Mouse (Mus musculus) inflammation-experienced regulatory T-cells (primary cell): ENCODE data around the gene Lamtor4. TPM values are rescaled to one million over a fixed set of nuclear protein-coding genes. Genes with fewer than 3 reads are reported as not detected.

Experiments used
- polyA plus RNA-seq, 2 experiments: library from polyadenylated mRNA; unstranded; fragments of 100-300 nt; shearing (Covaris generic); gene quantifications; one replicate each; pipeline ENCODE4 v1.2.1; 2017

Lamtor4 gene
- polyA plus RNA-seq = 100 to 1,000 TPM in 1 of 2 experiments, 10 to 100 TPM in 1; 61.4 to 105 TPM

GRCm38 (mm10) chr5:138255353-138256093 lies at the start of gene Lamtor4:
Gene Lamtor4, plus strand, starts transcription at chr5:138255482.

DNA sequence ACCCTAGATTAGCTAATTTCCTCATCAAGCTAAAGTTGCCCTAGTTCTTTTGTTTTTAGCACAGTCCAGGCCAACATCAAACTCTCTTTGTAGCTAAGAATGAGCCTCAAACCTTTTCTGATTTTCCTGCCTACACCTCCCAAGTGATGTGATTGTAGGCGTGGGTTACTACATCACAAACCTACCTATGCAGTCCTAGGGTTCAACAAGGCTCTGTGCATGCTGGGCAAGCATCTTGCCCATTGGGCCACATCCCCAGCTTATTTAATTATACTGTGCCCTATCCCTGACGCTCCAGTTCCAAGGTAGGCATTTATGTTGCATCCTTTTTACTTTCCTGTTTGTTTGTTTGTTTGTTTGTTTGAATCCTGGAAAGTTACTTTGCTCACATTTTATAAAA lies 29.6 kb upstream of the Lamtor4 start, which contains the start of gene Nxpe5:
TSS of gene Nxpe5 (plus strand) at position 199 of the 400 bp plus-strand sequence.

DNA sequence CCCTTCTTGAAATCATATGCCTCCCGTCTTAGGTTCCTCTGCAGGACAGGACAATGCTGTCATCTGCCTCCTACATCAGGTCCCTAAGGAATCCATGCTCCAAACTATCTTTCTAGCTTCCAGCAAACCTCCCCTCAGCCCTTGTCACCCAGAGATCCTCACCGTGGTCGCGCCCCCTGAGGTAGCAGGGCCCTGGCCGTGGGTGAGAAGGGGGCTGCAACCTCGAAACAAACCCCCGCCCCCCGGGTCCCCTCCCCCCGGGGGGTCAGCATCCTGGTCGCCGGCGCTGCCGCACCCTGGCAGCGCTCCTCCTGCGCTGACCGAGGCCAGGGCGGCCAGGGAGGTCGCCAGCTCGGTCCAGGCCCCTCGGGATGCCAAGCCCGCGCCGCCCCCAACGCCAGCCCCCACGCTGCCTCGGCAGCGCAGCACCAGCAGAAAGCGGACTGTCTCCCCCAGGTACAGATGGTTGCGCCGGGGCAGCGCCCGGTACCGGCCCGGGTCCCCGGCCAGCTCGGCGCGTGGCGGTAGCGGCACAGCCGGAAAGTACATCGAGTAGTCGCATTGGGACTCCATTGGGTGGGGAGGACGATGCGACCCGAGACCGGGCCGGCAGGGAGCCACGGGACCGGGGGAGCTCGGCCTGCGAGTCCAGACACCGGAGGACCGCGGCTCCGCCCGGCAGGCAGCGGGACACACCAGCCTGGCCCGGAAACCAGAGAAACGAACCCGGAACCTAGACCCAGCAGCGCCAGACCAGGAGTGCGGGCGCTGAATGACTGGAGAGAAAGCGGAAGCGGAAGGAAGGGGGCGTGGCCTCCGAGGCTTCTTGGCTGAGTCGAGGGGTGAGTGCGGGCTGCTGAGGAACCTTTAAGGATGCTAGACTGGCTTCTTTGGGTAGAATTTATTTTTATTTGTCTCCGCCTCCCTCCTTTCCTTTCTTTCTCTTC lies 8.3 kb downstream of the Lamtor4 start, which contains the start of gene BC037034:
TSS of gene BC037034 (minus strand) at position 774 of the 947 bp plus-strand sequence.

DNA sequence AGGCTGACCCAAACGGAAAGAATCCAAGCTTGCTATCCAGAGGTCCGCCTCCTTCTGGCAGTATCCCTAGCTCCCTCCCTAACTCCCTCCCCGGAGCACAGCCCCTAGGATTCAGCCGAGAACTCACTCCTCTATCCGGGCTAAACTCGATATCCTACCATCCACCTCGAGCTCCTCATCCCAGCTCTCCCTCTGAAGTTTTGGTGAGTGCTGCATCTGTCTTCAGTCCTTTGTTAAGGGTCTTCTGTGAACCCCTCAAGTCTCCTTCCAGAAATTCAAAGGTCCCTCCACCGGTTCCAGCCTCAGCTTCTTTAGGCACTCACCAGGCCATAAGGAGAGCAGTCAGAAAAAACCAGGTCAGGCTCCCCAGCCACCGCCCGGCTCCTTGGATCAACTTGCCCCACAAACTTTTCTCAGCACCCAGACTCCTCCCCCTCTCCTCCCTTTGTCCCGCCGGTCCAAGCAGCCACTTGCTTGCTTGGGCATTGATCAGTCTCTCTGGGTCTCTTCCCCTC lies 17.2 kb downstream of the Lamtor4 start, which contains the start of gene Gal3st4:
TSS of gene Gal3st4 (minus strand) at position 432 of the 515 bp plus-strand sequence.

GRCm38 (mm10) chr5:138279585-138280424 lies 24.5 kb downstream of the Lamtor4 start, which contains the start of the genes Gm43720, Gpc2 and Stag3:
Gene Gm43720, minus strand, starts transcription at chr5:138279958.
Gene Gpc2, minus strand, starts transcription at chr5:138280005.
Gene Stag3, plus strand, starts transcription at chr5:138280240.

Other genes starting within 250 kb of the Lamtor4 start
- gene Smok3a, start 234.2 kb upstream of the Lamtor4 start, polyA plus RNA-seq = 1 to 10 TPM in 1 of 2 experiments, under 1 TPM in 1; 0.11 to 2.1 TPM
- 1 to 10 TPM in 1 of 2 experiments, not detected in 1; 7.7 TPM for gene Smok3b, start 234.1 kb upstream of the Lamtor4 start, polyA plus RNA-seq
- gene Smok3c, start 202.3 kb upstream of the Lamtor4 start, polyA plus RNA-seq = 1 to 10 TPM in 1 of 2 experiments, under 1 TPM in 1; 0.35 to 2.9 TPM
- gene Zkscan1, start 170.4 kb upstream of the Lamtor4 start, polyA plus RNA-seq = 10 to 100 TPM; 11.9 to 14.3 TPM
- 10 to 100 TPM; 23.1 to 27.3 TPM for gene Zscan21, start 138.6 kb upstream of the Lamtor4 start, polyA plus RNA-seq
- 10 to 100 TPM; 21.3 to 26.4 TPM for gene Zfp113, start 99.7 kb upstream of the Lamtor4 start, polyA plus RNA-seq
- 100 to 1,000 TPM; 183 to 192 TPM for gene Cops6, start 94.4 kb upstream of the Lamtor4 start, polyA plus RNA-seq
- gene Ap4m1, start 83.5 kb upstream of the Lamtor4 start, polyA plus RNA-seq = 1 to 10 TPM; 8.1 to 8.7 TPM
- 10 to 100 TPM; 57.4 to 74.1 TPM for gene Mcm7, start 83.1 kb upstream of the Lamtor4 start, polyA plus RNA-seq
- 10 to 100 TPM; 44.9 to 56.9 TPM for gene Taf6, start 68.0 kb upstream of the Lamtor4 start, polyA plus RNA-seq
- gene Cnpy4, start 68.0 kb upstream of the Lamtor4 start, polyA plus RNA-seq = 10 to 100 TPM; 17.3 to 20.4 TPM
- under 1 TPM; 0.93 to 0.99 TPM for gene Mblac1, start 61.2 kb upstream of the Lamtor4 start, polyA plus RNA-seq
- 1 to 10 TPM in 1 of 2 experiments, under 1 TPM in 1; 0.49 to 1.4 TPM for gene Nxpe5, start 29.6 kb upstream of the Lamtor4 start, polyA plus RNA-seq
- gene BC037034, start 8.6 kb downstream of the Lamtor4 start, polyA plus RNA-seq = 10 to 100 TPM; 35.3 to 42.7 TPM
- gene Gal3st4, start 17.4 kb downstream of the Lamtor4 start, polyA plus RNA-seq = 1 to 10 TPM; 1.1 to 1.6 TPM
- gene Gm43720, start 24.5 kb downstream of the Lamtor4 start, polyA plus RNA-seq = under 1 TPM in 1 of 2 experiments, not detected in 1; 0.02 TPM
- gene Gpc2, start 24.5 kb downstream of the Lamtor4 start, polyA plus RNA-seq = 1 to 10 TPM in 1 of 2 experiments, under 1 TPM in 1; 0.86 to 2.2 TPM
- gene Stag3, start 24.8 kb downstream of the Lamtor4 start, polyA plus RNA-seq = 1 to 10 TPM in 1 of 2 experiments, under 1 TPM in 1; 0.96 to 1.7 TPM
- 10 to 100 TPM in 1 of 2 experiments, 1 to 10 TPM in 1; 6.0 to 20.3 TPM for gene Pvrig, start 86.5 kb downstream of the Lamtor4 start, polyA plus RNA-seq
- 10 to 100 TPM; 21.6 to 29.5 TPM for gene Zfp157, start 186.0 kb downstream of the Lamtor4 start, polyA plus RNA-seq